Mouse (Mus musculus) forebrain, embryonic 15.5 days (tissue): ENCODE measurements around the gene Pex5. TPM values are rescaled to one million over a fixed set of nuclear protein-coding genes. Genes with fewer than 3 reads are reported as not detected.

ENCODE experiments used
- polyA plus RNA-seq: library from polyadenylated mRNA; unstranded; fragments of >200 nt; fragmentation: Nextera tagmentation; extraction: Ambion mirVana; gene quantifications from 2 replicates; pipeline ENCODE4 v1.2.1, GENCODE M21; 2015

The Pex5 gene
- polyA plus RNA-seq, 1 experiment from 2014 or later: 82.9 TPM

Other genes with a start within 250 kb of the Pex5 start
- not detected in 2 replicates for gene Vmn2r27, start 183.2 kb downstream of the Pex5 start, polyA plus RNA-seq
- 0.28 and 0.32 TPM in 2 replicates for gene Cd163, start 110.4 kb downstream of the Pex5 start, polyA plus RNA-seq
- gene Clstn3, start 49.7 kb upstream of the Pex5 start, polyA plus RNA-seq: 54.7 and 62.1 TPM in 2 replicates
- gene C1rl, start 78.0 kb upstream of the Pex5 start, polyA plus RNA-seq: 0.06 and 0.08 TPM in 2 replicates
- gene C1ra, start 97.3 kb upstream of the Pex5 start, polyA plus RNA-seq: 0.14 and 0.43 TPM in 2 replicates
- 0.34 and 0.47 TPM in 2 replicates for gene C1s1, start 127.3 kb upstream of the Pex5 start, polyA plus RNA-seq
- 0.08 TPM in 1 of 2 replicates, not detected in the other for gene C1rb, start 155.2 kb upstream of the Pex5 start, polyA plus RNA-seq
- 0.15 and 0.18 TPM in 2 replicates for gene C1s2, start 221.0 kb upstream of the Pex5 start, polyA plus RNA-seq
- 34.6 and 35.1 TPM in 2 replicates for gene Lpcat3, start 248.0 kb upstream of the Pex5 start, polyA plus RNA-seq